Mouse (Mus musculus) yolk sac, embryonic 10.5 days (tissue): ENCODE measurements at regions not wholly inside any gene's neighbourhood (a gene's known extent, or its start where the extent isn't known, plus 50 kb on each side); places are given as distances from the start of the nearest gene placed in this dataset.
"Not testable (repeated sequence)": the region's sequence is repeated elsewhere in the genome, so short reads cannot be mapped to it uniquely, and the experiment has no call there.

Source experiments
- DNase-seq: peaks from one replicate; pipeline ENCODE4 v3.0.0-alpha.2; 2017; ENCODE audit warnings: low spot score

DNA sequence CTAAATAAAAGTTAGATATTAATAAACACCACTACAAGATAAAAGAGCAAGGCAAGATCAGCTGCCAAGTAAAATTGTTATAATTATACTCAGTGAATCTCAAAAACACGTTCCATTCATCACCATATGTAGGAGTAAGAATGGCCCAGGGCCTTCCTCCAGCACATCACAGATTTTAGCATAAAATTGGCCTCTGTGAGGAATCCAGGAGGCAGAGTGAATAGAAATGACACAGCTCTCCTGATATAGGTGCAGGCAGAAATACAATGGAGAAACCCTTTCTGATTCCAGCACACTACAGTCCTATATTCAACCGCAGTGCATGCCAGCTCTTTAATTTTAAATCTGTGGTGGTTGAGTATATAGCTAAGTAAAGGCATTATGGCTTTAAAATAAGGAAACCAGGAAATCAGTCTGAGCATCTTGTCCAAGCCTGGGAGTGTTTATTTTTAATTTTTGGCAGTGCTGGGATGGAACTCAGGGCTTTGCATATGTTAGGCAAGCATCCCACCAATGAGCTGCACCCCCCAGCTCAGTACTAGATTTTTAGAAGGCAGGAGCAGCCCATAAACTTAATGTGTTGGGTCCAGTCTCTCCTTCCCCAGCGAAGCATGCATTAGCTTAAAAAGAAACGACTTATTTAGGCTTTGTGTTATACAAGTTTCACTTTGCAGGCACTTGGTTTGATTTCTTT is 158.3 kb upstream of the Ptprz1 start:
- DNase-seq, result no peak

DNA sequence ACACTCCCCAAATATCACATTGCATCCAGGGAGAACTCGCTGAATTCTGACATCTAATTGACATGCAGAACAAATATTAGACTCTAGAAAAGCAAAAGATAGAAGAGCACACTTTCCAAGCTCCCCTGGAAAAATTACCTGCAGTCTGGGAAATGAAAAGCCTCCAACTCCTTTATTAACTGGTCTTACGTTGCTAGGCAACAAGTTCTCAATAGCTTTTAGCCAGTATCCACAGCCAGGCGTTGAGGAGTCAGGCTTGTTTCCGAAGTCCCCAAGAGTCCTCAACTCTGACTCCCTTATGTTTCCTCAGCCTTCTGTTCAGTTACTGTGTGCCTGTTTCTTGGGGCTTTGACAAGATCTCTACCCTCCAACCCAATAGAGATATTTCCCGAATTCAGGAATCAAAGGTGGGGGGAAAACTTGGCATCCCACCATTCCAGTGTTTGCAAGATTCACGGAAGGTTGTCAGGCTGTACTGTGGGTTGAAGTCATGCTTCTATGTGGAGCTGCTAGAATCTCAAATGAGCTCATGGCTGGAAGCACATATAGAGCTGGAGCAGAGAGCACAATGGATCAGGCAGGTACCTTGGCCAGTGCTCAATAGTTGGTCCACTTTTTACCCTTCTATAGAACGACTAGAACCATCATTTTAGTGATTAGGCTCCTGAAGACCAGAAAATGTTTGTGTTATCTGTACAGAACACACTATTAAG is 159.0 kb upstream of the Ptprz1 start:
- no peak for DNase-seq

DNA sequence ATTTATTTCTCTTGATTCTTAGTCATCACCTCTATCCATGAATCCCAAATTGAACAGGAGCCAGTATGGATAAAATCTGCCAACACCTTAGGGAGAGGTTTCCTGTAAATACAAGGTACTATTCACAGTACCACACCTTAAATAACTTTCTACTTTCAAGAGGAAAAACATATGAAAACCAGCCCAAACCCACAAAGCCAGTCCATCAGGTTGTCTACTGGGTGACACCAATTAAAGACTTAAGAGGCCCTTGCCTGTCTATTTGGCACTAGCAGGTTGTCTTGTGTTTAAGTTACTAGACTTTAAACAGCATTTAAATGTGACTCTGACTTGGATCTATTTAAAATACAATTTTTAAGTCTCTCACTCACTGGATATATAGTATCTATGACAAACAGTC is 177.1 kb upstream of the Ptprz1 start:
- no peak for DNase-seq

DNA sequence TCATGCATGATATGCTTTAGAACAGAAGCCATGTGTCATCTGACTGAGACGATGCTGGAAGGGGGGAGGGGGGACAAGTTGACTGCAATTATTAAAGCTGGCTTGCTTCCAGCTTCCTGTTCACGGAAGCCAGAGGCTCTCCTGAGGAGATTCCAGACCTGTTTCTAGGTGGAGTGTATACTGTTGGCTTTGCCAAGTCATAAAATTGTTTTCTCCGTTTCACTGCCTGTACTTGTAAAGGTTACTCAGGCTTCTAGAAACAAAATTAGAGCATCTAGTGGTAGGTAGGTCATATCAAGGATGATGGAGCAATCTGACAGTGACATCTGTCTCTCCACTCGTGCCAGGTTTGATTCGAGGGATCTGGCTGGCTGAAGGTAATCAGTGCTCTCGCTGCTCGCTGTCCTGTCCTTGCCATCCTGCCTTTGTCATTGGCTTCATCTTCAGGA is 186.6 kb upstream of the Ptprz1 start:
- DNase-seq, result no peak

DNA sequence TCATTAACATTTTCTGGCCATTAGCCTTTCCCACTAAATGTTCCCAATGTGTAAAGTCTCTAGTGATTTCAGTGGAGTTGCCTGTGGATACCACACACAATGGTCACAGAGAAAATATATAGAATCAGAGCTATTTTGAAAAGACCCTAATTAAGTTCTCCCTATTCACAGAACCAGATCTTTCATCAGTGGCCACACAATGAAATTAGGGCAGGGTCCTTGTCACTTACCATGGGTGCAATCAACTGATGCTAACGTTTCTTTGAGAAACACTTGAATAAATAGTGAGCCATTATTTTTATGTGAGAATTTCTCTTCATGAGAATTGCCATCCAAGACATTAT is 200.7 kb upstream of the Ptprz1 start:
- no peak for DNase-seq

DNA sequence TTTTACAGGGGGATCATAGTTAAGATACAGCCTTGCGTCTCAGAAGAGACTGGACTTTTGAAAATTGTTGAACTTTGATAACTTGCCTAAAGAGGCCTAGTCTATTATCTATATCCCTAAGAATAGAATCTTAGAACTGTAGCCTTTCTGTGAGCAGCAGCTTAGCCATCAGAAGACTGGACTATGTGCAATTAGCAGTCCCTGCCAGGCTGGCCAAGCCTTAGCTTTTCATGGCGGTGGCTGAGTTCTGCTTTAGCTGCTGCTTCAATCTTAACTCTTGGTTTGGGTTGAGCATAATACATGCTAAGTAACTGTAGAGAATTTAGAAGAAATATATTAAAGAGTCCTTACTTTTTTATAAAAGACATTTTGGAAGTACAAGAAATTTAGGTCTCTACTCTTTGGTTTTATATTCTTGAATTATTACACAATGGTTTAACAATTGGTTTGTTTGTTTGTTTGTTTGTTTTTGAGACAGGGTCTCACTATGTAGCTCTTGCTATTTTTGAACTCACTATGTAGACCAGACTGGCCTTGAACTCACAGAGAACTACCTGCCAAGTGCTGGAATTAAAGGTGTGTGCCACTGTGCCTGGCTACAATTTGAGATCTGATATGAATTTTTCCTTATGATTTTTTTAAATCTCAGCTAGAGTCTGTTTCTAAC is 201.2 kb upstream of the Ptprz1 start:
- DNase-seq, result no peak

DNA sequence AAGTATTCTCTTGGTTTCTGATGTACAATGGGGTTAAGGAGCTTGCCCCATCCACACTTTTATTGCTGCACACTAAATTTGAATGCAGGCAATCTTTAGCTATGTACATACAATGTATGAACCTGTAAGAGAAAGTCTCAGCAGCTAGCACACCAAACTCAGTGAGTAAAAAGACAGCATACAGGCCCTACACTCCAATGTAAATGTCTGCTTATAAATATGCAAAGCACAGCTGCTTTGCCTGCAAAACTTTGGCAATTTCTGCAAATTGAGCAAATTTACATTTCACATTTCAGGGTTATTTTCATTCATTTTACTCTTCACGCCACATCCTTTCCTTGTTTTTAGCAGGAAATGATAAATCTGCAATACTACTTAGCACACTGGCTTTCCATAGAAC is 203.8 kb upstream of the Ptprz1 start:
- no peak for DNase-seq

DNA sequence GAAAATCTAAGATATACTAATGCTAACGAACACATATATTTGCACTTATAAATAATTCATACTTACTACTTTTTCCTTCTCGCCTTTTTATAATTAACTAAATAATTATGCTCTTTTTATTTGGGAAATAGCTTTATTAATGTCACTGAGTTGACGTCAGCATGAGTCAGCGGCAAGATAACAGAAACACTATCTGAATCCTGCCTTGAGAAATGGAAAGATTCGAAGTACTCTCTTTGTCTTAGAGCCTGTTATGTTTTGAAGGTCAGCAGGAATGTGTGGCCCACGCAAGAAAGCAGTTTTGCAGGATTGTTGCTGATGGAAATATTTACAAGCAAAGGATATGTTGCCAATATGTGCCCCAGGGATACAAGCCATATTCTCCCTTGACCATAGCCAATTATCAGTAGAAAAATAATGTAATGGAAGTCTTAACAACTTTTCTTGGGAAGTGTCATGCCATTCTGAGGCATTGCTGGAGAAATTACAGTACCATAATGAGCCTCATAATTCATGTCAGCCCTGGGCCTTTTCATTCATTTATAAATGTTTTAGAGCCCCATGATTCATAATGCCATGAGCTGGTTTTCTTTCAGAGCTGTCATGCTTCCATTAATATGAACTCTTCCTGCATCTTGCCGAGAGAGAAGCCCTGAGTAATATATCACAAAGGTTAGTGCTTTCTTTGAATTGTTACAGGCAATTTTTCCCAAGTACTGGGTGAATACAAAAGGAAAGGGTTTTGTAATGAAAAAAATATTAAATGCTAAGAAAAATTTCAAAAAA is 206.9 kb upstream of the Ptprz1 start:
- DNase-seq, result no peak

DNA sequence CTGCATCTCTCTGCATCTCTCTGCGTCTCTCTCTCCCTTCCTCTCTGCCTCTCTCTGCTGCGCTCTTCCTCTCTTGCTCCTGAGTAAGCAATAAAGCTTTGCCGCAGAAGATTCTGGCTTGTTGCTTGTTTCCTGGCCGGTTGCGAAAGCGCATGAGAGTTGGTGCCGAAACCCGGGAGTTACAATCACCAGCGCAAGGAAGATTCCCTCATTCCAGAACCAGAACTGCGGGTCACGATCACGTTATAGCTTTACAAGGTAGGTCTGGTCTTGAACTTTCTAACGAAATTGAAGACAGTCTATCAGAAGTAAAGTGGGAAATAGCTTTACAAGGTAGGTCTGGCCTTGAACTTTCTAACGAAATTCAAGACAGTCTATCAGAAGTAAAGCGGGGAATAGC is 217.9 kb upstream of the Ptprz1 start:
- not testable (repeated sequence) for DNase-seq

DNA sequence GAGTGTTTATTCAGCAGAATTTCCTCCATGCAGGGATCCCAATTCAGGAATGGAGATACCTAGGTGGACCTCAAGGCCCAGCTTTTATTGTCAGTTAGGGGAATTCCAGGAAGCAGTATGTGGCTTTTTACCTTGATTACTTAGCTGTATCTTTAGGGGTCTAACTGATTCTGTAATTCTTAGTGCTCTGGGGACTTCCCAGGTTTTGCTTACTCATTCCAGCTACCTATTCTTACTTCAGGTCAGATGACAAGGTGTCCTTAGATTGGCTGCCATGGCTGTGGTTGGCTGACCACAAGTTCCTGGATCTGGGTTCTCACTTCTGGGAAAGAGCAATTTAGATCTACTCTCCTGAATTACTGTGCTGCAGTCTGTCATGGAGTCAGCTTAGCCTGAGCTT is 235.2 kb upstream of the Ptprz1 start:
- no peak for DNase-seq

DNA sequence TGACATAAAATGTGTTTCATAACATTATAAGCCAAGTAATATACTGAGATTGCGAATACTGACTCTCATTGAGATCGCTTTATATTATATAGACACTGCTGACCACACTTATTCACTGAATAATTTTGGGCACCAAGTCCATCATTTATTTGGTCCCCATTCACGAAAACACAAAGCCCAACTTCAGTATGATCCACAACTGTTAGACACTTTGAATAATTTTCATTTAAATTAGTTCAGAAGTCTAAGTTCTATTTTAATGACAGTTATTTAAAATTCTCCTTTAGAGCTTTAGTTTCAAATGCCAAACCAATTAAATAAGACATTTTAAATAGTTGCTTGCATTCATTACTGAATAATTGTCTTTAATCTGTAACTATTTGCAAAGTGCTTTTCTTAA is 240.2 kb upstream of the Ptprz1 start:
- DNase-seq, result no peak

DNA sequence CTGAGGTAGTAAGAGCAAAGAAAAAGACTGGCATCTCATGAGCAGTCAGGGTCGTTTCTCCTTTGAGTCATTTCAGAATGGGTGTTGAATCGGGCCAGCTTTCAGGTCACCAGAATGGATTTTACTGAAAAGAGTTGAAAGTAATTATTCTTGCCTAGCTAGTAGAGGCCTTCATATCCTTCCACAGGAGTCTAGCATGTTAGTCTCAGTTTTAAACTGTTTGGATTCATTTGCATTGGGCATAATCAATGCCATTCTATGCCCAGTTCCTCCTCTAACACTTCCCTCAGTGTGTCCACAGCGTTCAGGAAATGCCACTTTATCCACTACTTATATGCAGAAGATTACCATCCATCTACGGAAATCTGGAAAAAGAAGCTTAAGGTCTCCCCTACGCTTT is 240.6 kb upstream of the Ptprz1 start:
- DNase-seq, result no peak

DNA sequence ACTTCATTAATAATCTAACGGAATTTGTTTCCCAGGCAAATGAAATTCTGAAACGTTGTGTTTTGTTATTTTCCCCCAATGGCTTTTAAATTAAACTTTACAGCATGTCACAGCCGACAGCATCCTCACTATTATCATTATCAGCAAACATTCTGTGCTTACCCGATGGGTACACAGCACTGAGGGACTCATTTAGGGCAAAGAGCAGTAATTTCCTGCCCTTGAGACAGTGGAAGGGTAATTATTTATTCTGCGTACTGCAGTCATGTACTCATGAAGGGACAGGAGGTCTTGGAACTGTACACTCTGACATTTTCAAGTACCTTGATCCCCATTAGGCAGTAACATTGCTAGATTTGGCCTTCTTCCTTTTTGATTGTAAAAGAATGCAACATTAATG is 235.5 kb upstream of the Fam3c start:
- DNase-seq, result no peak

DNA sequence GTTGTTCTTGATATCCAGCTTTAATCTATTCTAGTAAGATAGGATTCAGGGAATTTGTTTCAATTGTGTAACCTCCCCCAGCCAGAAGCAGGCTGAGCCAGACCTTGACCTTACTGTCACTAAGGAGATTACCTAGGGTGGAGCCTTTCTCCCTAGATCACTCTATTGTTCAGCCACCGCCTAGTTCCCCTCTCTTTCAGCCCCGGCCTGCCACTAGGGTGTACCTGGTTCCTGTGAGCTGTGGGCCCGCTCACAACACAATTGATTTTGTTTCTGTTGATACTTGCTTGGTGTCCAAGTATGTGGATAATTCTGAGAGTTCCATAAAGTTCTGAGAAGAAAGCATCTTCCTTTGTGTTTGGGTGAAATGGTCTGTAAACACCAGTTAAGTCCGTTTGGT is 228.8 kb upstream of the Fam3c start:
- DNase-seq, result no peak

DNA sequence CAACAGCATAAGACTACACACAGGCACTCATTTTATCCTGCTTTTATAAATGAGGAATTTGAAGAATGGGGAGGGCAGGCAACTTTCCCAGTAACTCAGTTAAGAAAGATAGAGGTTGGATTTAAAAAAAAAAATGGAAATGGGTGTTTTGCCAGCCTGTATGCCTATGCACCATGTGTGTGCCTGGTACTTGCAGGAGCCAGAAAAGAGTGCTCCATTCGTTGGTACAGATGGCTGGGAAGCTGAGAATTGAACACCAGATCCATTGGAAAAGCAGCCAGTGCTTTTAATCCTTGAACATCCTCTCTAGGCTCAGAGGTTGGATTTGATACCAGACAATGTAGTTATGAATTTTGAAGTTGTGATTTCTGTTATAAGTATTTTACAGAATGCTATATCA is 216.9 kb upstream of the Fam3c start:
- no peak for DNase-seq

DNA sequence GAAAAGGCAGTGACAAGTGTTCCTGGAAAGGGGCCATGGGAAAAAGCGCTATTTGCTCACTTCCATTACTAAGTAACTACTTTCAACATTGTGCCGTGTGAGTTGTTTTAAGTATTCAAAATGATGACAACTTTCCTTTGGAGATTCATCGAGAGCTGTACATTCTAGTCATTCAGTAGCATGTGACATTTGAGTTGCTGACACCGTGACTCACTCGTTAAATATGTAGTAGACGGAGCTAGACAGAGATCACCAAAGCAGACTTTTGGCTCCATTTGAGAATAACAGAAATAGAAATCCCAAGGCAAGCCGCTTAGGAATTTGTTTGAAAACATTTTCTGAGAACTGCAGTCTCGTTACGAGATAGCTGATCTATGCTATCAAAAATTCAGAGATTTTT is 211.8 kb upstream of the Fam3c start:
- no peak for DNase-seq

DNA sequence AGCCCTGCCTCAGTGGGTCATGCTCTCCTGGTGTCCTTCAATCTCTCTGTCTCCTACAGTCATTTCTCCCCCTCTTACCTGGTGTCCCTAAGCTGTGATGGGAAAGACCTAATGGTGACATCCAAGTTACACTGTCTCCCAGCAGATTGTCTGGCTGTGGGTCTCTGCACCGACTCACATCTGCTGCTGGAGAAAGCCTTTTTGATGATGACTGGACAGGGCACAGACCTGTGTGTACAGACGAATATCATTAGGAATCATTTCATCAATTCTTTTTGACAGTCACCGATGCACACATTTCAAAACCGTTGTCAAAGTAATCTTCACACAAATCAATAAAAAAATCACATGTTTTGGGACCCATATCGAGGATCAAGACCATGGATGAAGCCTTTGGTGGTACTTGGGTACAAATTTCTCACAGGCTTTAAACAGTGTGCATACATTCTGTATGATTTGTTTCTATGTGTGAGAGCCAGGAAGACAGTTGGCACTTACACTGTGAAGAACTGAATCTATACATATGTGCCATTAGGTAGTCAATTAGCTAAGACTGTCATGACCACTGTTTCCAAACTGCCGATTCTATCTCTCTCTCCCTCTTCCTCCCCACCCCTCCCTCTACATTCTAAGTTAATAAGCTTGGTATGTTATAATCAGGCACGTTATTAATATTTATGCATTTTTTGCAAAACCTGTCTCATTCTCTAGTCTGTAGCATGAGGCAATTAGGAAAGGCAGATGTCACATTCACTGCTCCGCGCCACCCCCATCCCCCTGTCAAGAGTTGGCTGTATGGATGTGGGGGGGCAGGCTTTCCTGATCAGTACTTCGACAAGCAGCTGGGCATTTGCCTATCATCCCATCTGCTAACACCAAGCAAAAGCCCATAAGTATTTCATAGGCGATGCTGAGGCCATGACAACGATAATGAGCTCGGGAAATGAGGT is 192.5 kb upstream of the Fam3c start:
- no peak for DNase-seq

DNA sequence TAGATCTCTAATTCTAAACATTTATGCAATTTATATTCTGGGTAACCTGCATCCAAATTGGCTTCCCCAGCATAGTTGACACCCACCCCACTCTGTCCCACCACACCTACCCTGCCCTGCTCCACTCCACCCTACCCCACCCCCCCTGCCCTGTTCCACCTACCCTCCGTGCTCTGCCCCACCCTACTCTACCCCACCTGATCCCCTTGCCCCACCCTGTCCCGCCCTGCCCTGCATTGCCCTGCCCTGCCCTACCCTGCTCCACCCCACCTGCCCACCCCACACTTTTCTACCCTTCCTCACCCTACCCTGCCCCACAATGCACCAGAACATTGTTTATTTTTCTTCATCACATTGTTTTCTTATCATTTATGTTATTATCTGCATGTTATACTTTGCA is 185.6 kb upstream of the Fam3c start:
- DNase-seq, result no peak

DNA sequence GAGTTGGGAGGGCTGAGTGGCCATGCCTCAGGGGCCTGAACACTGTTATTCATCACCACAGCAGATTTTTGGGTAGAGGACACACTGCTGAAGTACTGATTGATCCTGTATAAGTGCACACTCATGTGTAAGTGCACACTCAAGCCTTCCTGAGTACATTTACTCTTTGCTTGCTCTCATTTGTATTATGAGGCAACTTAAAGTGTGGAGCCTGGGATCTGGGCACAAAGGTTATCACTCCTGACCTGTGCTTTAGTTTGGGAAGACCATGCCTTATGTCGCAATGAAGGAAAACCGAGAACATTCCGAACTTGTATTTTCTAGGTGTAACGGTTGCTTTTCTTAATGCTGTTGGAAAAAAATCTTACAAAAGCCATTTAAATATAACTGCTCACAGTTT is 182.2 kb upstream of the Fam3c start:
- DNase-seq, result no peak

DNA sequence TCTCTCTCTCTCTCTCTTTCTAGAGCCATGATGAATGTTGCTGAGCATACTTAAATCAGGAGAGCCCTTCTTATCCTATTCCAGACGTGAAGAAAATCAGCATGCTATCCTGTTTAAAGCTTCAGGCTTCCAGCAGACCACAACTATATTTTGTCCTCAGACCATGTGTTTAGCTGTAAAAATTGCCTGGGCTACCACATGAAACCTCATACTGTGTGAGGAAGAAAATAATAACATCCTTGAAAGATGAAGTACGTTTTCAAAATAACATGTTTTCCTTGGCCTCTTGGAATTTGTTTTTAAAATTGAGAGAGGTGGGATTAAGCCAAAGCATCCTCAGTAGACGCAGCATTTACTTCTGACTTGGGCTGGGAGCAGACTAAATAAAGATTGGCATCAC is 168.3 kb upstream of the Fam3c start:
- no peak for DNase-seq

DNA sequence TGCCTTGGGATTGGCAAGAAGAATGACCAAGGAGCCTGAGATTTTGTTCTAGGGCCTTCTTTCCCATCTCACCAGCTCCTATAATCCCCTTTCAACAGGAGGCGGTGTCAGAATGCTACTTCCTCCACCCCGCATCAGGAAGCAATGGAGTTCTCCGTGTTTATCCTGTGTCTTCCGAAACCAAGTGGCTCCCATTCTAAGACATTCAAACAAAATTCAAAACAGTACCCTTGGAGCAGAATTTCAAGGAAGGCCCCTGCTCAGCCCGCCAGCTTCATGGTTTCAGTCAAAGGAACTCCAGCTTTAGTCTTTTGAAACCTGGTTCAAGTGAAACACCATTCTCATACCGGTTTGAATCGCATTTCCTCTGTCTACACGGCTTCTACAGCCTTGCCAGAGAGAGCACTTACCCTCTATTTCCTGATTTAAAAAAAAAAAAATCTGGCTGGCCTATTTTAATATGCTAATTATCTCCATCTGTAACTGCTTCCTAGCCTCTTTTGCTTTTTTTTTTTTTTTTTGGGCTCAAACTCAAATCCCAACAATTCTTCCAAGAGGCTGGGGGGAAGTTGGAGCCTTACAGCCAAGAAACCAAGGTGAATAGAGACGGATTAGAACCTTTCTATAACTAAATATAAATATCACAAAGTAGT is 167.7 kb upstream of the Fam3c start:
- DNase-seq, result no peak
